In genomic region chr14:34675347-34675865, GRCm38 (mm10) we compare ENCODE assay signal across 10 mouse cellular contexts. TPM values are rescaled to one million over a fixed set of nuclear protein-coding genes. Genes with fewer than 3 reads are reported as not detected.
DNase-seq lines count a peak whose midpoint lies in the region; ATAC-seq and TF ChIP-seq lines count a peak whose summit lies in the region.
"Had no signal": no experiment of that assay in that cellular context is flagged by ENCODE, and none has a peak within 500 bp of the region (broad histone marks: within the 10 kb centered on the region; RNA-seq: fewer than 3 reads in every experiment).

No protein-coding gene starts in this region.

- DNase-seq in heart, embryonic 10.5 days (ENCODE audit: low spot score): no peak
- DNase-seq in heart, postnatal 14 days: no peak
- DNase-seq in forebrain, embryonic 14.5 days (ENCODE audit: low spot score): no peak
- DNase-seq in ovary, adult 18-20 months (ENCODE audit: low spot score): no peak
- DNase-seq in adrenal gland, postnatal 14 days: no peak
- no peak for DNase-seq in adrenal gland, adult 18-20 months (ENCODE audit: low spot score in 2 of 2)
- DNase-seq: cerebellum, postnatal 36 days; right cerebral cortex, adult 18-20 months had no signal

- 71% methylated on average over 5 of the region's 5 CpGs for WGBS in heart, embryonic 10.5 days
- 68% methylated on average over 5 of the region's 5 CpGs for WGBS in forebrain, embryonic 14.5 days
- 33% methylated on average over 5 of the region's 5 CpGs for WGBS in liver, embryonic 15.5 days (ENCODE audit: insufficient replicate concordance)

- H3K9me3 ChIP-seq in heart, embryonic 10.5 days: no peaks in the 10 kb centered on the region
- H3K9me3 ChIP-seq in forebrain, embryonic 14.5 days (replicated peaks; ENCODE audit: control insufficient read depth, low read length): no peaks in the 10 kb centered on the region
- no peaks in the 10 kb centered on the region for H3K9me3 ChIP-seq in liver, embryonic 15.5 days (replicated peaks)

- no peak overlapping the region for H3K27ac ChIP-seq in heart, embryonic 10.5 days
- no peak overlapping the region for H3K27ac ChIP-seq in forebrain, embryonic 14.5 days (ENCODE audit: low read depth, low read length)
- H3K27ac ChIP-seq in liver, embryonic 15.5 days (replicated peaks): peak overlapping the region; percentile 60

- no peaks in the 10 kb centered on the region for H3K27me3 ChIP-seq in heart, embryonic 10.5 days (ENCODE audit: insufficient read depth, poor library complexity, severe bottlenecking)
- no peaks in the 10 kb centered on the region for H3K27me3 ChIP-seq in C2C12 (ENCODE audit: control insufficient read depth, insufficient read depth, insufficient read length)
- no peaks in the 10 kb centered on the region for H3K27me3 ChIP-seq in forebrain, embryonic 14.5 days (replicated peaks; ENCODE audit: control insufficient read depth, insufficient read depth, low read length)
- H3K27me3 ChIP-seq in liver, embryonic 15.5 days: no peaks in the 10 kb centered on the region

- ATAC-seq in forebrain, embryonic 14.5 days: no peak
- no peak for ATAC-seq in liver, embryonic 15.5 days (ENCODE audit: insufficient read depth)

- H3K4me2 ChIP-seq in forebrain, embryonic 14.5 days (ENCODE audit: low read length): peak overlapping the region; percentile 91
- H3K4me2 ChIP-seq in liver, embryonic 15.5 days: peak overlapping the region; percentile 64

- peaks cover 61% of the 10 kb centered on the region for H3K79me3 ChIP-seq in C2C12 (ENCODE audit: low read depth)

- intact Hi-C loops in heart, postnatal 14 days (cut with DNase I): loop anchor here (10.0 kb wide), 1 partner anchor 89 kb away; no protein-coding TSS in a partner anchor

- no peak overlapping the region for H3K9ac ChIP-seq in forebrain, embryonic 14.5 days (ENCODE audit: low read length)
- peak overlapping the region; percentile 39 for H3K9ac ChIP-seq in liver, embryonic 15.5 days

- H3K36me3 ChIP-seq in heart, embryonic 10.5 days: peaks cover 19% of the 10 kb centered on the region
- peaks cover 31% of the 10 kb centered on the region for H3K36me3 ChIP-seq in C2C12 (ENCODE audit: control insufficient read depth, insufficient read depth)
- H3K36me3 ChIP-seq in forebrain, embryonic 14.5 days (ENCODE audit: control insufficient read depth, insufficient read depth, low read length): peaks cover 10% of the 10 kb centered on the region
- H3K36me3 ChIP-seq in liver, embryonic 15.5 days (replicated peaks): peaks cover 29% of the 10 kb centered on the region

- peaks cover 3% of the 10 kb centered on the region; the same call in 1 of the 2 replicates for H3K4me1 ChIP-seq in heart, embryonic 10.5 days
- peaks cover 8% of the 10 kb centered on the region for H3K4me1 ChIP-seq in forebrain, embryonic 14.5 days (ENCODE audit: control insufficient read depth, insufficient read depth, low read length)
- peaks cover 35% of the 10 kb centered on the region for H3K4me1 ChIP-seq in liver, embryonic 15.5 days (replicated peaks)

- peak overlapping the region; percentile 98 for H3K4me3 ChIP-seq in heart, embryonic 10.5 days
- peak overlapping the region; percentile 83 for H3K4me3 ChIP-seq in C2C12 (ENCODE audit: insufficient read depth, poor library complexity, severe bottlenecking)
- peak overlapping the region; percentile 96; the same call in 1 of the 2 replicates for H3K4me3 ChIP-seq in forebrain, embryonic 14.5 days (ENCODE audit: low read depth, low read length)
- peak overlapping the region; percentile 93 for H3K4me3 ChIP-seq in liver, embryonic 15.5 days (replicated peaks)

- H3ac ChIP-seq in C2C12 (ENCODE audit: control insufficient read depth, insufficient read length, low read depth): no peak overlapping the region

- no peak for TF ChIP-seq CTCF in C2C12 (IDR thresholded peaks at IDR 0.05; ENCODE audit: control insufficient read depth, insufficient read depth, insufficient read length)

- peaks cover 67% of the 10 kb centered on the region for H3K79me2 ChIP-seq in C2C12 (ENCODE audit: control insufficient read depth, insufficient read depth)

TF ChIP-seq in C2C12, 6 proteins besides CTCF, POLR2A, EP300 and RAD21:
- TF ChIP-seq MAX (IDR thresholded peaks at IDR 0.05) (no peak), MYOD1 (IDR thresholded peaks at IDR 0.05; ENCODE audit: control insufficient read depth, insufficient read length, low read depth) (no peak), CEBPB (IDR thresholded peaks at IDR 0.05; ENCODE audit: low read depth) (no peak), MYOG (IDR thresholded peaks at IDR 0.05; ENCODE audit: control insufficient read depth, extremely low read depth, insufficient read length) (no peak), USF1 (IDR thresholded peaks at IDR 0.05; ENCODE audit: low read depth) (no peak)

RNA-seq across cellular contexts. Expression of gene Wapl, which starts 1.7 kb away (rescaled TPM):
- 17.5 and 27.1 TPM in 2 replicates for polyA plus RNA-seq in heart, embryonic 10.5 days (2016; fragmentation: Nextera tagmentation; extraction: Ambion mirVana)
- 10 to 100 TPM; 37.1 to 40.0 TPM for total RNA-seq in heart, postnatal 14 days (2021)
- polyA plus RNA-seq in C2C12 (2012; fragmentation: generic; extraction: Trizol): 9.7 TPM
- polyA plus RNA-seq in forebrain, embryonic 14.5 days (2014; fragmentation: Nextera tagmentation; extraction: Ambion mirVana): 20.7 and 21.2 TPM in 2 replicates
- polyA plus RNA-seq in liver, embryonic 15.5 days (2015; fragmentation: Nextera tagmentation; extraction: Ambion mirVana): 22.9 TPM in 2 replicates
- 78.3 and 79.8 TPM in 2 replicates for total RNA-seq in adrenal gland, postnatal 14 days (2021)
- 10 to 100 TPM; 72.4 to 90.5 TPM for total RNA-seq in adrenal gland, adult 18-20 months (2021)
